Mouse (Mus musculus) spleen, postnatal 14 days (tissue): ENCODE measurements around the gene Nox3.

Experiments used
- DNase-seq, 2 experiments: peaks; one replicate each; pipeline ENCODE4 v3.0.0; 2021 to 2022; ENCODE audit warnings: low spot score in 2 of 2

Nox3 gene

DNA sequence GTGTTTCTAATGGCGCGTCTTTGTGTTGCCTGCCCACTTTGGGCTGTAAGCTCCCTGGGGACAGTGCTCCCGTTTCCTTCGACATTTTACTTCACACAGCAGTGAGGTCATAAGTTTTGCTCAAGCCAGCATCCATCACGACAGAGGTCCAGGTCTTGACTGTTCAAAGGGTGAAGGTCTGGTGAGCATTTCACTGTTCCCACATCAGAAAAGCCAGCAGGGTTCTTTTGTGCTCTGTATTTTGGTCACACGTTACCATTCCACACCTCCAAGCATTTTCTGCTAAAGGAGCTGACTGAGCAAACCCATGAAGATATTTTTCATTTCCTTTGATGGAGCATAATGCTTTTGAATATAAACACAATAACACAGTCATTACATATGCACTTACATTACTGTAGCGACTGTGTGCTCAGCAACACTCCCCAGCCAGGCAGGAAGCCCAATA is 85.7 kb downstream of the Nox3 start:
- no peak for DNase-seq

DNA sequence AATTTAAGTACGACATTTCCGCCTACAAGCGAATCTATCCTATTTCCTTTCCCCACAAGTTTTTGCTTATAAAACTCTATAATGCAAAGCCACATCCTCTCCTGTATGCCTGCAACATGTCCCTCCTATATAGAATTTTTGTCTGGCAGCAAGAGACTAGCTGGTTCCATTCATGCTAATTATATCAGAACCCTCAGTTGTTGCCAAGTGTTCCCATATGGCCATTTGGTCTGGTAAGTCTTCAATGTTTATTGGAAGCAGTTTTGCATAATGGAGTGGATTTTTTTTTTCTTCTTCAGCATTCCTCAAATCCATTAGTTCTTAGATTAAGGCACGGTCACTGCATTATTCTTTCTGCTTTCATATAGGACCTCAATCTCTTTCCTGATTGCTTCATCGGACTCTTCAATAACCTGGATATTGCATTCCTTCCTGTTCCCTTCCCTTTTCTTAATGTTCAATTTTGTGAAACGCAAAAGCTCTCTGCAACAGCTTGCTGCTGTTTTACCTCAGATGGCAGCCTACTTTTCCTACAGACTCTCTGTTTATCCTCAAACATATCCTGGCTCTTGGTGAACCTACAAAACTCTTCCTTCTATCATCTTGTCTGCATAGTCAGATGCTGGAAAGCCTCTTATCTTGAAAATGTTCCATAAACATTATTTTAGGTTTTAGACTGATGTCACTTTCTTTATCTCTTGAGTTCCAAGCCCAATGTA is 92.9 kb downstream of the Nox3 start:
- DNase-seq: no peak

DNA sequence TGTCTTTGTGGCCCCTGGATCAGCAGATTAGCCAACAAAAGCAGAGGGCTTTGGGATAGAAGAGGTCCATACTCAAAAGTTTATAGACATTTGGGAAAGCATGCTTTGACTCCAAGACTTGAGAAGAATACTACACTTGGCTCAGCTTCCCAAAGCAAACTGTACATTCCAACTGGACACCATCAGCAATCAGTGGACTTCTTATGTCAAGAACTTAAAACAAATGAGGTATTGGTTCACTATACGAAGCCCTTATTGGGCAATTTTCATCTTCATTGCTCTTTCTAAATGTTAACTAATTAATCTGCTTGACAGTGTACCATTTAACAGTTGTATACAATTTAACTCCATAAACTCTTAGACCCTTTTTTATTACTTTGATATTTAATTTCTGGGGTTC is 97.7 kb downstream of the Nox3 start:
- no peak for DNase-seq

DNA sequence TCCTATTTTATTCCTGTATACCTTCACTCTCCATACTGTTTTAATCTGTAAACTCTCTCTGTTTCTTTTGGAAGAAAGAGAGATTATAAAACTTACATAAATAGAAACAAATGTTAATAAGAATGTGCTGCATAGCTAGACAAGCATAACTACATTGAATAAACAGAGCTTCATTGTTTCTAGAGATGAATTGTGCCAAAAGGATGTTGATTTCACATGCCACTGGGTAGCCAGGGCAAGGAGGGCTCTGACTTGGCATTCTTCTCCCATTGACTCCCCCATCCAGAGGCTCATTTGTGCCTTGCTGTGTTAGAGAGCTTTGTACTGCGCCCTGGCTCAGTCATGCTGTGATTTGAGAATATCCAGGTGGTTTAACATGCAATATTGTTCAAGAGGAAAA is 98.2 kb downstream of the Nox3 start:
- no peak for DNase-seq

DNA sequence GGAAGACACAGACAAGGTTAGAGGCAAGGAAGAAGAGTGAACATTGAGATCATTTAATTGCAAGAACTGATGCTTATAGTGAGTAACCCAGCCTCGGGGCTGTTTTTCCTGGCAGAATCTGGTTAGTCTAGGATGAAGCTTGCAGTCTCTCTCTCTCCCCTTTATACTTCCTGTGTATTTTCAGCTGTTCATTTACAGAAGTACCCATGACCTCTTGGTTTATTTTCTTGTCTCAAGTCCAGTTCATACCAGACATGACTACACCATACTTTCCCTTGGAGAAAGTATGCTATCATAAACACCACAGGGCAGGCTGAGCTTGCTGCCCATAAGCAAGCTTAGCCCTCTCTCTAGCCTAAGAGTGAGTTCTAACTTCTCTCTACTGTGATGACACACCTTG is 98.9 kb downstream of the Nox3 start:
- DNase-seq: no peak
